In genomic region chr9:122285146-122285832, GRCm38 (mm10) we compare ENCODE assay signal across 8 mouse cellular contexts. TPM values are rescaled to one million over a fixed set of nuclear protein-coding genes. Genes with fewer than 3 reads are reported as not detected.
DNase-seq lines count a peak whose midpoint lies in the region; ATAC-seq and TF ChIP-seq lines count a peak whose summit lies in the region.

No protein-coding gene starts in this region.

- DNase-seq in ES-E14 (ENCODE audit: low read depth, low spot score): peak; percentile 97
- DNase-seq in thymus, adult 2 months: no peak
- DNase-seq in right cerebral cortex, postnatal 25 days: no peak
- no peak for DNase-seq in cerebellum, adult 11 months
- DNase-seq in left cerebral cortex, adult 18-20 months (ENCODE audit: low spot score in 2 of 2): no peak

- H3K4me3 ChIP-seq in ES-E14 (ENCODE audit: insufficient read depth in 1 of 2, low read depth in 1 of 2, low read length in 2 of 2, poor library complexity in 1 of 2, severe bottlenecking in 1 of 2): no peak overlapping the region
- H3K4me3 ChIP-seq in hindbrain, embryonic 12.5 days: no peak overlapping the region
- peak overlapping the region; percentile 7; the same call in 1 of the 2 replicates for H3K4me3 ChIP-seq in lung, embryonic 16.5 days (ENCODE audit: low read length)
- H3K4me3 ChIP-seq in thymus, adult 2 months (ENCODE audit: control insufficient read depth, insufficient read depth, low read length): no peak overlapping the region

- H3K9me3 ChIP-seq in ES-E14 (ENCODE audit: control insufficient read depth, insufficient read depth, low read depth, low read length): peaks cover 5% of the 10 kb centered on the region
- no peaks in the 10 kb centered on the region for H3K9me3 ChIP-seq in hindbrain, embryonic 12.5 days (replicated peaks)
- no peaks in the 10 kb centered on the region for H3K9me3 ChIP-seq in lung, embryonic 16.5 days (ENCODE audit: control insufficient read depth, low read length)

- WGBS in hindbrain, embryonic 12.5 days: 14% methylated on average over 4 of the region's 11 CpGs
- 16% methylated on average over 5 of the region's 11 CpGs for WGBS in lung, embryonic 16.5 days
- 87% methylated on average over 4 of the region's 11 CpGs for WGBS in thymus, adult 2 months

- H3K36me3 ChIP-seq in ES-E14 (ENCODE audit: control insufficient read depth, insufficient read depth, low read length, poor library complexity, severe bottlenecking): no peaks in the 10 kb centered on the region
- H3K36me3 ChIP-seq in hindbrain, embryonic 12.5 days: no peaks in the 10 kb centered on the region
- no peaks in the 10 kb centered on the region for H3K36me3 ChIP-seq in lung, embryonic 16.5 days (ENCODE audit: control insufficient read depth, insufficient read depth, low read length)
- H3K36me3 ChIP-seq in thymus, adult 2 months (ENCODE audit: control insufficient read depth, insufficient read depth, low read length): no peaks in the 10 kb centered on the region

- H3K4me2 ChIP-seq in hindbrain, embryonic 12.5 days (replicated peaks): peak overlapping the region; percentile 30
- H3K4me2 ChIP-seq in lung, embryonic 16.5 days (ENCODE audit: low read depth, low read length): peak overlapping the region; percentile 28; the same call in 1 of the 2 replicates

- in situ Hi-C loops in ES-E14 (cut with MboI; ENCODE audit: low sequenced_read_pairs in 2 of 2, unreplicated experiment in 2 of 2): no loop called here

- no peak for TF ChIP-seq POLR2A in thymus, adult 2 months (IDR thresholded peaks at IDR 0.05; ENCODE audit: control insufficient read depth, extremely low read depth, insufficient read depth, low read length, poor library complexity)

- no peak for TF ChIP-seq CTCF in thymus, adult 2 months (IDR thresholded peaks at IDR 0.05; ENCODE audit: borderline replicate concordance, control insufficient read depth, extremely low read depth, insufficient read depth, low read length, poor library complexity)

- ATAC-seq in activated CD4-positive, CD25-positive, alpha-beta regulatory T cell, adult 4 months: peak; percentile 32
- ATAC-seq in hindbrain, embryonic 12.5 days (ENCODE audit: low FRiP score): peak; percentile 80
- peak; percentile 88 for ATAC-seq in lung, embryonic 16.5 days (ENCODE audit: low read depth)

- H3K27ac ChIP-seq in ES-E14 (ENCODE audit: insufficient read depth, low read depth, low read length, poor library complexity, severe bottlenecking): no peak overlapping the region
- peak overlapping the region; percentile 68 for H3K27ac ChIP-seq in hindbrain, embryonic 12.5 days
- peak overlapping the region; percentile 61; the same call in 1 of the 2 replicates for H3K27ac ChIP-seq in lung, embryonic 16.5 days (ENCODE audit: low read length)
- H3K27ac ChIP-seq in thymus, adult 2 months (ENCODE audit: control insufficient read depth, insufficient read depth, low read length): no peak overlapping the region

- peaks cover 0 to 5% of the 10 kb centered on the region in 2 experiments; a peak in 1 of 4 replicates for H3K4me1 ChIP-seq in ES-E14 (ENCODE audit: control insufficient read depth in 2 of 2, insufficient read depth in 2 of 2, low read length in 2 of 2, poor library complexity in 1 of 2)
- peaks cover 21% of the 10 kb centered on the region for H3K4me1 ChIP-seq in hindbrain, embryonic 12.5 days
- H3K4me1 ChIP-seq in lung, embryonic 16.5 days (replicated peaks; ENCODE audit: control insufficient read depth, insufficient read depth, low read length): peaks cover 5% of the 10 kb centered on the region
- peaks cover 9% of the 10 kb centered on the region for H3K4me1 ChIP-seq in thymus, adult 2 months (replicated peaks; ENCODE audit: control insufficient read depth, insufficient read depth, low read length)

- H3K27me3 ChIP-seq in hindbrain, embryonic 12.5 days: no peaks in the 10 kb centered on the region
- no peaks in the 10 kb centered on the region for H3K27me3 ChIP-seq in lung, embryonic 16.5 days (ENCODE audit: control insufficient read depth, insufficient read depth, low read depth, low read length)
- H3K27me3 ChIP-seq in thymus, adult 2 months (ENCODE audit: control insufficient read depth, insufficient read depth, low read length): no peaks in the 10 kb centered on the region

- no peak overlapping the region for H3K9ac ChIP-seq in ES-E14 (ENCODE audit: insufficient read depth, low read depth, low read length, poor library complexity, severe bottlenecking)
- H3K9ac ChIP-seq in hindbrain, embryonic 12.5 days: no peak overlapping the region
- no peak overlapping the region for H3K9ac ChIP-seq in lung, embryonic 16.5 days (ENCODE audit: low read length)

TF ChIP-seq in ES-E14, 5 proteins besides CTCF, POLR2A, EP300 and RAD21:
- TF ChIP-seq ZNF384 (IDR thresholded peaks at IDR 0.05; ENCODE audit: low read depth, low read length) (no peak), CHD2 (IDR thresholded peaks at IDR 0.05; ENCODE audit: low read depth, low read length) (no peak), ZC3H11A (IDR thresholded peaks at IDR 0.05; ENCODE audit: borderline replicate concordance, low read depth, low read length) (no peak), MAFK (IDR thresholded peaks at IDR 0.05; ENCODE audit: insufficient read depth, low read depth, low read length) (0 out of 2 replicates have a peak, but pooled peaks have one; percentile 41), HCFC1 (IDR thresholded peaks at IDR 0.05; ENCODE audit: borderline replicate concordance, insufficient read depth, low read length) (no peak)
TF ChIP-seq in ES-E14: peak in this region for 1.

RNA-seq across cellular contexts. Expression of gene Ano10, which starts 8.9 kb away (rescaled TPM):
- total RNA-seq in ES-E14 (2012; rRNA removed): 13.7 and 15.0 TPM in 2 replicates
- 10 to 100 TPM; 21.7 to 26.2 TPM for polyA plus RNA-seq in activated CD4-positive, CD25-positive, alpha-beta regulatory T cell, adult 4 months (2017; shearing (Covaris generic))
- 52.3 and 53.6 TPM in 2 replicates for polyA plus RNA-seq in hindbrain, embryonic 12.5 days (2016; fragmentation: Nextera tagmentation; extraction: Ambion mirVana)
- polyA plus RNA-seq in lung, embryonic 16.5 days (2015; fragmentation: Nextera tagmentation; extraction: Ambion mirVana): 31.8 and 36.5 TPM in 2 replicates
- polyA plus RNA-seq in thymus, adult 2 months (2012; rRNA removed): 30.9 and 41.3 TPM in 2 replicates
- 10 to 100 TPM; 29.7 to 30.9 TPM for total RNA-seq in left cerebral cortex, adult 18-20 months (2021)

Comparison
In these comparisons a context has a peak if more than half of its experiments do, and no peak if none do; other contexts are left out.
1. H3K27ac ChIP-seq: peak in hindbrain, embryonic 12.5 days (single experiment) and lung, embryonic 16.5 days (single experiment); none in ES-E14 (single experiment) and thymus, adult 2 months (single experiment).
2. ATAC-seq: peak in every context shown above with its lines; median percentile 88 in lung, embryonic 16.5 days; 80 in hindbrain, embryonic 12.5 days; 32 in activated CD4-positive, CD25-positive, alpha-beta regulatory T cell, adult 4 months.